Mouse (Mus musculus) lung, embryonic 16.5 days (tissue): ENCODE measurements at regions not wholly inside any gene's neighbourhood (a gene's known extent, or its start where the extent isn't known, plus 50 kb on each side); places are given as distances from the start of the nearest gene placed in this dataset.

ENCODE experiments used
- ATAC-seq: fragments of 200-750 bp; cut with Nextera tagmentation; 2 replicates; pipeline ENCODE4 v1.8.0; 2017; ENCODE audit warnings: low read depth, mild to moderate bottlenecking, moderate library complexity
- H3K27ac ChIP-seq: fragments of 300-500 bp; sonication (generic); 2 replicates; pipeline ENCODE4 v1.5.1; 2014; ENCODE audit warnings: mild to moderate bottlenecking, control low read depth, low read length
- H3K27me3 ChIP-seq: fragments of 300-500 bp; sonication (generic); 2 replicates; pipeline ENCODE4 v1.6.1; 2014; ENCODE audit warnings: low read depth, low read length, mixed read lengths; ENCODE audit not compliant: control insufficient read depth, insufficient read depth
- H3K36me3 ChIP-seq: fragments of 300-500 bp; sonication (generic); 2 replicates; pipeline ENCODE4 v1.6.1; 2014; ENCODE audit warnings: low read length; ENCODE audit not compliant: control insufficient read depth, insufficient read depth
- H3K4me1 ChIP-seq: fragments of 300-500 bp; sonication (generic); replicated peaks from 2 replicates; pipeline ENCODE4 v1.6.1; 2014; ENCODE audit warnings: low read length, mixed read lengths; ENCODE audit not compliant: control insufficient read depth, insufficient read depth
- H3K4me2 ChIP-seq: fragments of 300-500 bp; sonication (generic); 2 replicates; pipeline ENCODE4 v1.6.1; 2014; ENCODE audit warnings: low read depth, low read length, control low read depth
- H3K4me3 ChIP-seq: fragments of 300-500 bp; sonication (generic); 2 replicates; pipeline ENCODE4 v1.5.1; 2014; ENCODE audit warnings: mild to moderate bottlenecking, low read length, control low read depth
- H3K9ac ChIP-seq: fragments of 300-500 bp; sonication (generic); 2 replicates; pipeline ENCODE4 v1.6.1; 2014; ENCODE audit warnings: low read length, control low read depth
- H3K9me3 ChIP-seq: fragments of 300-500 bp; sonication (generic); 2 replicates; pipeline ENCODE4 v1.6.1; 2016; ENCODE audit warnings: low read length; ENCODE audit not compliant: control insufficient read depth
- WGBS: fragments of 180-500 bp; shearing (Covaris S2); extraction: QIAGEN DNeasy Blood & Tissue Kit; methylation state at CpG from one replicate; pipeline ENCODE4 v1.1.7; 2014; 5-methylcytosine and 5-hydroxymethylcytosine counted together

- WGBS = 70% methylated on average over 5 of the region's 5 CpGs
- no peak overlapping the region for H3K9ac ChIP-seq
- ATAC-seq = no peak
- no peak overlapping the region for H3K4me3 ChIP-seq
- H3K4me1 ChIP-seq = no peaks in the 10 kb centered on the region
- no peak overlapping the region for H3K4me2 ChIP-seq
- no peaks in the 10 kb centered on the region for H3K9me3 ChIP-seq
- H3K27me3 ChIP-seq = no peaks in the 10 kb centered on the region
- no peak overlapping the region for H3K27ac ChIP-seq
- no peaks in the 10 kb centered on the region for H3K36me3 ChIP-seq
Measured at GRCm38 (mm10) chr2:160485515-160485914, 118.7 kb upstream of the Mafb start.

- H3K9ac ChIP-seq = no peak overlapping the region
- no peak overlapping the region for H3K27ac ChIP-seq
- WGBS = 21% methylated on average over 1 of the region's 1 CpGs
Measured at GRCm38 (mm10) chr2:160499726-160500125, 132.9 kb upstream of the Mafb start.

GRCm38 (mm10) chr2:160502901-160503300 lies 136.0 kb upstream of the Mafb start:
- WGBS = 88% methylated on average over 2 of the region's 2 CpGs

More at GRCm38 (mm10) chr2:160499726-160500125, 132.9 kb upstream of the Mafb start:
- no peak for ATAC-seq
- Histone ChIP-seq H3K36me3 (no peaks in the 10 kb centered on the region), H3K27me3 (no peaks in the 10 kb centered on the region), H3K4me2 (no peak overlapping the region), H3K4me1 (no peaks in the 10 kb centered on the region), H3K9me3 (no peaks in the 10 kb centered on the region), H3K4me3 (no peak overlapping the region)

GRCm38 (mm10) chr2:160503597-160504393 lies 136.9 kb upstream of the Mafb start:
- Histone ChIP-seq H3K4me3 (no peak overlapping the region), H3K4me1 (no peaks in the 10 kb centered on the region), H3K9me3 (no peaks in the 10 kb centered on the region), H3K4me2 (no peak overlapping the region), H3K9ac (no peak overlapping the region), H3K27me3 (no peaks in the 10 kb centered on the region), H3K27ac (no peak overlapping the region), H3K36me3 (no peaks in the 10 kb centered on the region)
- WGBS = 59% methylated on average over 16 of the region's 16 CpGs
- no peak for ATAC-seq

More at GRCm38 (mm10) chr2:160502901-160503300, 136.0 kb upstream of the Mafb start:
- Histone ChIP-seq H3K36me3 (no peaks in the 10 kb centered on the region), H3K4me3 (no peak overlapping the region), H3K9me3 (no peaks in the 10 kb centered on the region), H3K27ac (no peak overlapping the region), H3K9ac (no peak overlapping the region), H3K27me3 (no peaks in the 10 kb centered on the region), H3K4me1 (no peaks in the 10 kb centered on the region), H3K4me2 (no peak overlapping the region)
- no peak for ATAC-seq

GRCm38 (mm10) chr2:160504394-160504657 lies 137.5 kb upstream of the Mafb start:
- WGBS = 88% methylated on average over 4 of the region's 4 CpGs
- no peaks in the 10 kb centered on the region for H3K4me1 ChIP-seq

GRCm38 (mm10) chr2:160507371-160507770 lies 138.3 kb upstream of the Top1 start:
- H3K4me1 ChIP-seq = no peaks in the 10 kb centered on the region
- no peaks in the 10 kb centered on the region for H3K36me3 ChIP-seq
- no peak overlapping the region for H3K4me2 ChIP-seq
- no peak overlapping the region for H3K9ac ChIP-seq
- H3K4me3 ChIP-seq = no peak overlapping the region
- no peaks in the 10 kb centered on the region for H3K27me3 ChIP-seq
- no peaks in the 10 kb centered on the region for H3K9me3 ChIP-seq
- 63% methylated on average over 9 of the region's 9 CpGs for WGBS
- ATAC-seq = no peak
- H3K27ac ChIP-seq = no peak overlapping the region

More at GRCm38 (mm10) chr2:160504394-160504657, 137.5 kb upstream of the Mafb start:
- Histone ChIP-seq H3K27me3 (no peaks in the 10 kb centered on the region), H3K9ac (no peak overlapping the region), H3K4me2 (no peak overlapping the region), H3K36me3 (no peaks in the 10 kb centered on the region), H3K9me3 (no peaks in the 10 kb centered on the region), H3K4me3 (no peak overlapping the region), H3K27ac (no peak overlapping the region)
- no peak for ATAC-seq

- Histone ChIP-seq H3K27ac (no peak overlapping the region), H3K27me3 (no peaks in the 10 kb centered on the region), H3K4me1 (no peaks in the 10 kb centered on the region), H3K36me3 (no peaks in the 10 kb centered on the region), H3K9ac (no peak overlapping the region), H3K9me3 (no peaks in the 10 kb centered on the region), H3K4me2 (no peak overlapping the region), H3K4me3 (no peak overlapping the region)
- ATAC-seq = no peak
- WGBS = 43% methylated on average over 22 of the region's 22 CpGs
Measured at GRCm38 (mm10) chr2:160507816-160508564, 137.7 kb upstream of the Top1 start.

- H3K4me1 ChIP-seq = no peaks in the 10 kb centered on the region
- H3K27me3 ChIP-seq = no peaks in the 10 kb centered on the region
- no peaks in the 10 kb centered on the region for H3K36me3 ChIP-seq
- no peak overlapping the region for H3K9ac ChIP-seq
- no peaks in the 10 kb centered on the region for H3K9me3 ChIP-seq
- no peak overlapping the region for H3K4me3 ChIP-seq
- 0 out of 2 replicates have a peak, but pooled peaks have one; percentile 15 for ATAC-seq
- no peak overlapping the region for H3K4me2 ChIP-seq
- 86% methylated on average over 5 of the region's 5 CpGs for WGBS
- no peak overlapping the region for H3K27ac ChIP-seq
Measured at GRCm38 (mm10) chr2:160510159-160510558, 135.5 kb upstream of the Top1 start.

GRCm38 (mm10) chr2:160510635-160511421 lies 134.9 kb upstream of the Top1 start:
- no peak overlapping the region for H3K9ac ChIP-seq
- H3K9me3 ChIP-seq = no peaks in the 10 kb centered on the region
- H3K4me1 ChIP-seq = no peaks in the 10 kb centered on the region
- no peak overlapping the region for H3K27ac ChIP-seq
- no peak overlapping the region for H3K4me3 ChIP-seq
- H3K36me3 ChIP-seq = no peaks in the 10 kb centered on the region
- no peak overlapping the region for H3K4me2 ChIP-seq
- WGBS = 50% methylated on average over 14 of the region's 14 CpGs
- H3K27me3 ChIP-seq = no peaks in the 10 kb centered on the region
- ATAC-seq = peak; percentile 76
